Mouse (Mus musculus): ENCODE data around the gene Hcn2.
"Not testable (repeated sequence)": the region's sequence is repeated elsewhere in the genome, so short reads cannot be mapped to it uniquely, and the experiment has no call there.

Hcn2 gene

GRCm38 (mm10) chr10:79743650-79744365 lies 27.4 kb downstream of the Hcn2 start:
- no peak for DNase-seq (ENCODE audit: low spot score)

GRCm38 (mm10) chr10:79745411-79745810 lies 29.0 kb downstream of the Hcn2 start:
- no peak for DNase-seq (ENCODE audit: low spot score)

GRCm38 (mm10) chr10:79745898-79746773 lies 29.7 kb downstream of the Hcn2 start, which contains the start of gene Polrmt:
TSS of gene Polrmt (minus strand) at chr10:79746581.
- peak; percentile 79 for DNase-seq (ENCODE audit: low spot score)

- DNase-seq (ENCODE audit: low spot score), result no peak
These were observed 30.3 kb downstream of the Hcn2 start for GRCm38 (mm10) chr10:79746774-79747151.

- DNase-seq (ENCODE audit: low spot score), result no peak
These were observed 32.1 kb downstream of the Hcn2 start for GRCm38 (mm10) chr10:79748496-79748895.

GRCm38 (mm10) chr10:79754856-79755516 lies 38.6 kb downstream of the Hcn2 start, which contains the start of gene Fgf22:
TSS of gene Fgf22 (plus strand) at chr10:79755076.
- no peak for DNase-seq (ENCODE audit: low spot score)

GRCm38 (mm10) chr10:79755854-79756253 lies 39.4 kb downstream of the Hcn2 start:
- no peak for DNase-seq (ENCODE audit: low spot score)

- DNase-seq (ENCODE audit: low spot score), result no peak
These were observed 40.2 kb downstream of the Hcn2 start for GRCm38 (mm10) chr10:79756660-79757059.

- DNase-seq (ENCODE audit: low spot score), result not testable (repeated sequence)
These were observed 43.2 kb downstream of the Hcn2 start for GRCm38 (mm10) chr10:79759675-79760074.

- no peak for DNase-seq (ENCODE audit: low spot score)
These were observed 44.2 kb downstream of the Hcn2 start for GRCm38 (mm10) chr10:79760603-79761143.

GRCm38 (mm10) chr10:79762875-79763274 lies 46.4 kb downstream of the Hcn2 start:
- DNase-seq (ENCODE audit: low spot score), result no peak

GRCm38 (mm10) chr10:79764234-79764633 lies 47.8 kb downstream of the Hcn2 start:
- DNase-seq (ENCODE audit: low spot score), result no peak

GRCm38 (mm10) chr10:79765228-79765745 lies 48.9 kb downstream of the Hcn2 start:
- no peak for DNase-seq (ENCODE audit: low spot score)

- DNase-seq (ENCODE audit: low spot score), result no peak
These were observed 49.6 kb downstream of the Hcn2 start for GRCm38 (mm10) chr10:79766001-79766507.

GRCm38 (mm10) chr10:79766508-79767325 lies 50.3 kb downstream of the Hcn2 start, which contains the start of gene Rnf126:
TSS of gene Rnf126 (minus strand) at chr10:79766952.
- peak; percentile 98 for DNase-seq (ENCODE audit: low spot score)

GRCm38 (mm10) chr10:79767372-79768244 lies 51.2 kb downstream of the Hcn2 start:
- peak; percentile 83 for DNase-seq (ENCODE audit: low spot score)

GRCm38 (mm10) chr10:79768400-79768799 lies 52.0 kb downstream of the Hcn2 start:
- DNase-seq (ENCODE audit: low spot score), result peak; percentile 57

GRCm38 (mm10) chr10:79769329-79769728 lies 52.9 kb downstream of the Hcn2 start:
- DNase-seq (ENCODE audit: low spot score), result no peak

GRCm38 (mm10) chr10:79772320-79772719 lies 55.9 kb downstream of the Hcn2 start:
- DNase-seq (ENCODE audit: low spot score), result no peak

- no peak for DNase-seq (ENCODE audit: low spot score)
These were observed 56.8 kb downstream of the Hcn2 start for GRCm38 (mm10) chr10:79773208-79773607.
